Comparison of ENCODE assay signal across 8 mouse cellular contexts in the genomic region with DNA sequence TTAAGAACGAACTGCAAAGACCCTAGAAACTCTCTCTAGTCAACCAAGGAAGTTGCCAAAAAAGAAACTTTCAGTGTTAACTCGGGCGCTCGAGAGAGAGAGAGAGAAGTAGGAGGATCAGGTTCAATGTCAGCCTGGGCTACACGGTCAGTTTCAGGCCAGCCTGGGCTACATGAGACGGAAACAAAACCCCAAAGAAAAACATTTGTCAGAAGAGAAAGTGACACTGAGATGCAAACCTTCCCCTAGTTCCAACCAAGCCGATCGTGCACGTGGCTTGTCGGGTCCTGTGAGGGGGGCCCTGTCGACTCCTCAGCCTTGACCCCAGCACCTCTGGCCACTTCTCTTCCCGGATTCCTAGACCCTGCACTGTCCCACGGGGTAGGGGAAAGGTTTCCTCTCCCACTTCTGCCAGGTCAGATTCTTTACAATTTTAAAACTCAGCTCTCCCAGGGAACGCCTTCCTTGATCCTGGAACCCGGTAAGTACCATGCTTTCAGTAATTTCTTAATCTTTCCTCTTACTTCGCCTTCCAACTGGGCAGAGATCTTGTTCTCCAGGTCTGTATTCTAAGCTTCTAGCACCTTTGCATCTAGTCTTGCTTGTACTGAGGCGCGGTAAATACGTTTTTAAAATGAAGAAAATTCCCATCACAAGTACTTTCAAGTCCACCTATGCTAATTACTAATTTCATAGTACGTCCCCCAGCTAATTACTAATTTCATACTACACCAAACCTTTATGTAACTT. TPM values are rescaled to one million over a fixed set of nuclear protein-coding genes. Genes with fewer than 3 reads are reported as not detected.
DNase-seq lines count a peak whose midpoint lies in the region; ATAC-seq and TF ChIP-seq lines count a peak whose summit lies in the region.

A gene (plus strand): TSS at position 273 of the 750 bp plus-strand sequence.

- POLR2A ChIA-PET in Patski (lab: Charles Lee): interaction anchor here (0.6 to 1.0 kb wide), 3 partner anchors 13 to 58 kb away, joined by 3 to 4 read pairs (median 3); no protein-coding TSS in a partner anchor

- 6% methylated on average over 20 of the region's 20 CpGs for WGBS in hindbrain, embryonic 13.5 days
- WGBS in liver, embryonic 15.5 days (ENCODE audit: insufficient replicate concordance): 5% methylated on average over 20 of the region's 20 CpGs
- 9% methylated on average over 20 of the region's 20 CpGs for WGBS in stomach, postnatal 0 days

- H3K27ac ChIP-seq in hindbrain, embryonic 13.5 days: peak within 1 kb of the TSS; percentile 97
- peak within 1 kb of the TSS; percentile 89 for H3K27ac ChIP-seq in liver, embryonic 15.5 days (replicated peaks)
- peak within 1 kb of the TSS; percentile 95 for H3K27ac ChIP-seq in stomach, postnatal 0 days (replicated peaks)

- CTCF ChIA-PET in Patski (lab: Charles Lee): interaction anchor here (1.2 to 2.1 kb wide), 2 partner anchors 16 to 245 kb away, joined by 4 to 5 read pairs; no protein-coding TSS in a partner anchor

- TF ChIP-seq EP300 in stomach, postnatal 0 days (optimal IDR thresholded peaks at IDR 0.05): no peak

- H3K4me1 ChIP-seq in hindbrain, embryonic 13.5 days (replicated peaks): peaks cover 46% of the 10 kb centered on the region
- H3K4me1 ChIP-seq in liver, embryonic 15.5 days (replicated peaks): peaks cover 75% of the 10 kb centered on the region
- no peaks in the 10 kb centered on the region for H3K4me1 ChIP-seq in stomach, postnatal 0 days (replicated peaks; ENCODE audit: control insufficient read depth, insufficient read depth)

- H3K9me3 ChIP-seq in hindbrain, embryonic 13.5 days: no peaks in the 10 kb centered on the region
- no peaks in the 10 kb centered on the region for H3K9me3 ChIP-seq in liver, embryonic 15.5 days (replicated peaks)
- H3K9me3 ChIP-seq in stomach, postnatal 0 days (ENCODE audit: control insufficient read depth, low read length): no peaks in the 10 kb centered on the region

- no peaks in the 10 kb centered on the region for H3K27me3 ChIP-seq in Patski
- peaks cover 34% of the 10 kb centered on the region for H3K27me3 ChIP-seq in hindbrain, embryonic 13.5 days
- H3K27me3 ChIP-seq in liver, embryonic 15.5 days: no peaks in the 10 kb centered on the region
- H3K27me3 ChIP-seq in stomach, postnatal 0 days (ENCODE audit: control insufficient read depth, insufficient read depth, low read length): no peaks in the 10 kb centered on the region

- no peak for TF ChIP-seq CTCF in Patski (IDR thresholded peaks at IDR 0.05)
- TF ChIP-seq CTCF in stomach, postnatal 0 days (IDR thresholded peaks at IDR 0.05; ENCODE audit: low read depth): no peak

- peak within 1 kb of the TSS; percentile 92 for H3K4me3 ChIP-seq in hindbrain, embryonic 13.5 days
- H3K4me3 ChIP-seq in liver, embryonic 15.5 days (replicated peaks): peak within 1 kb of the TSS; percentile 96
- H3K4me3 ChIP-seq in stomach, postnatal 0 days (ENCODE audit: low read depth, low read length): peak within 1 kb of the TSS; percentile 75

- H3K9ac ChIP-seq in hindbrain, embryonic 13.5 days: peak within 1 kb of the TSS; percentile 93
- H3K9ac ChIP-seq in liver, embryonic 15.5 days: peak within 1 kb of the TSS; percentile 99
- H3K9ac ChIP-seq in stomach, postnatal 0 days (ENCODE audit: low read length): peak within 1 kb of the TSS; percentile 88

- in situ Hi-C loops in Patski (cut with MboI; ENCODE audit: low pct_unique_long_range_greater_than_20kb): no loop called here

- no peak for ATAC-seq in Patski
- no peak for ATAC-seq in erythroblast, adult 5-6 weeks (replicated peaks; ENCODE audit: low FRiP score, poor library complexity, severe bottlenecking)
- ATAC-seq in hindbrain, embryonic 13.5 days (ENCODE audit: low FRiP score): no peak
- no peak for ATAC-seq in liver, embryonic 15.5 days (ENCODE audit: insufficient read depth)
- ATAC-seq in stomach, postnatal 0 days (ENCODE audit: low FRiP score, low TSS enrichment): no peak

- peaks cover 1% of the 10 kb centered on the region for H3K36me3 ChIP-seq in hindbrain, embryonic 13.5 days
- H3K36me3 ChIP-seq in liver, embryonic 15.5 days (replicated peaks): peaks cover 15% of the 10 kb centered on the region
- no peaks in the 10 kb centered on the region for H3K36me3 ChIP-seq in stomach, postnatal 0 days (ENCODE audit: control insufficient read depth, insufficient read depth, low read length)

- no peak for DNase-seq in layer of hippocampus, adult 8-10 months (ENCODE audit: low spot score in 2 of 2)
- DNase-seq in layer of hippocampus, adult 11-12 months (ENCODE audit: low spot score): no peak
- no peak for DNase-seq in Patski (ENCODE audit: low read depth, low spot score)
- no peak for DNase-seq in stomach, postnatal 0 days (ENCODE audit: low spot score)
- DNase-seq in cerebellum, adult 11 months: no peak

- peak within 1 kb of the TSS; percentile 86 for H3K4me2 ChIP-seq in hindbrain, embryonic 13.5 days
- H3K4me2 ChIP-seq in liver, embryonic 15.5 days: peak within 1 kb of the TSS; percentile 90
- H3K4me2 ChIP-seq in stomach, postnatal 0 days (replicated peaks; ENCODE audit: low read depth): peak within 1 kb of the TSS; percentile 91

RNA-seq across cellular contexts. Expression of the gene that starts here (rescaled TPM):
- 10 to 100 TPM; 82.5 to 87.8 (median 85.0) TPM for total RNA-seq in layer of hippocampus, adult 8-10 months (2022)
- polyA plus RNA-seq in Patski (2021): 84.8 TPM
- total RNA-seq in erythroblast, adult 5-6 weeks (2015; ENCODE audit: low replicate concordance): 10.6 and 17.8 TPM in 2 replicates
- 21.0 and 24.1 TPM in 2 replicates for total RNA-seq in erythroblast, adult 5-6 weeks (2017; ENCODE audit: low replicate concordance)
- 13.8 and 15.7 TPM in 2 replicates for polyA plus RNA-seq in hindbrain, embryonic 13.5 days (2015; fragmentation: Nextera tagmentation; extraction: Ambion mirVana)
- polyA plus RNA-seq in liver, embryonic 15.5 days (2015; fragmentation: Nextera tagmentation; extraction: Ambion mirVana): 28.0 and 32.1 TPM in 2 replicates
- polyA plus RNA-seq in stomach, postnatal 0 days (2015; fragmentation: Nextera tagmentation; extraction: Ambion mirVana): 18.9 and 20.4 TPM in 2 replicates
